Mouse (Mus musculus) left cerebral cortex, adult 6 months (tissue): ENCODE results near the gene Ppwd1. TPM values are rescaled to one million over a fixed set of nuclear protein-coding genes. Genes with fewer than 3 reads are reported as not detected.

Experiments used
- long read RNA-seq, 2 experiments: library from polyadenylated mRNA; unstranded; transcript quantifications; one replicate each; pipeline ENCODE4 v2.0.0; 2019 to 2020
- polyA plus RNA-seq: library from polyadenylated mRNA; unstranded; fragments of <200 nt; fragmentation: Nextera tagmentation; gene quantifications from 2 replicates; pipeline ENCODE4 v1.2.3, GENCODE M21; 2021

The Ppwd1 gene
- 3.0 and 4.7 TPM in 2 replicates for polyA plus RNA-seq
- long read RNA-seq, experiment 1, transcript Ppwd1-201 (11 exons, 2,342 nt): major isoform, 16 of 19 reads
- long read RNA-seq, experiment 1, partial matches to known transcripts: 2 of 19 reads
- long read RNA-seq, experiment 1, other reads (novel, unspliced or antisense): 1 of 19 reads
- long read RNA-seq, experiment 2, partial matches to known transcripts: 1 of 5 reads
- long read RNA-seq, experiment 2, other reads (novel, unspliced or antisense): 3 of 5 reads

GRCm38 (mm10) chr13:104228384-104229066 is at the start of gene Ppwd1, which contains the start of gene Cenpk:
TSS of gene Ppwd1 (minus strand) at chr13:104228843.
TSS of gene Cenpk (plus strand) at chr13:104228611.

DNA sequence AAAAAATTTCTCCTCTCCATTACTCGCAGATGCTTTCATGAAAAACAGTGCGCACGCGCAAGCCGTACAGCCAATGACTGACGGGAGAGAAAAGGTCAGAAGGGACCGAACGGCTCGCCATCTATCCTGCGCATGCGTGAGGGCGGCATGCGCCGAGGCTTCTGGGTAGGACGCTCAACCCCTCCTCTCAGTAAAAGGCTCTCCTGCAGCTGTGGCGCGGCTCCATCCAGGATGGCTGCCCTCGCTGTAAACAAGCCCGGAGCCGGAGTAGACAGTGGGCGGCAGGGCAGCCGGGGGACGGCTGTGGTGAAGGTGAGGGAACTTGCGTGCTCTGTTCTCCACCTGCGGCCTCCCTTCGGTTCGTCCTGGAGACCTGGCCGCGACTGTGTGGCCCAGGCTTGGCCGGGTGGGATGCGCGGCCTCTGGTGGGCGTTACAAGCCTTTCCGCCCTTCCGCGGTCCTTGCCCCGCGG is 50.0 kb downstream of the Ppwd1 start, which contains the start of gene Trim23:
Gene Trim23, plus strand, starts transcription at position 148 of the 472 bp plus-strand sequence.

GRCm38 (mm10) chr13:104177796-104178649 is 50.6 kb downstream of the Ppwd1 start, which contains the start of gene Trappc13:
TSS of gene Trappc13 (minus strand) at chr13:104178469.

Other genes starting within 250 kb of the Ppwd1 start
- gene Nln, start 119.2 kb downstream of the Ppwd1 start, polyA plus RNA-seq: 13.0 TPM in 2 replicates
- 80.1 and 84.0 TPM in 2 replicates for gene Sgtb, start 119.1 kb downstream of the Ppwd1 start, polyA plus RNA-seq
- gene Trappc13, start 50.4 kb downstream of the Ppwd1 start, polyA plus RNA-seq: 25.8 and 36.7 TPM in 2 replicates
- 33.3 and 34.2 TPM in 2 replicates for gene Trim23, start 50.0 kb downstream of the Ppwd1 start, polyA plus RNA-seq
- gene Cenpk, start 232 bp downstream of the Ppwd1 start, polyA plus RNA-seq: 3.6 and 5.5 TPM in 2 replicates
- gene Adamts6, start 59.0 kb upstream of the Ppwd1 start, polyA plus RNA-seq: 0.13 and 0.26 TPM in 2 replicates